Mouse (Mus musculus) myocyte (in vitro differentiated cells): ENCODE data around the gene Polr1a.
"Not testable (repeated sequence)": the region's sequence is repeated elsewhere in the genome, so short reads cannot be mapped to it uniquely, and the experiment has no call there.

Experiments used
- POLR2A ChIP-seq: IDR thresholded peaks from one replicate; pipeline ENCODE4 v1.6.1; 2011; ENCODE audit warnings: low read depth, mild to moderate bottlenecking, control low read depth, moderate library complexity; ENCODE audit not compliant: insufficient read length
- TCF12 ChIP-seq: IDR thresholded peaks from one replicate; pipeline ENCODE4 v1.6.1; 2011; ENCODE audit warnings: mild to moderate bottlenecking, control low read depth; ENCODE audit not compliant: poor library complexity, insufficient read depth, severe bottlenecking

DNA sequence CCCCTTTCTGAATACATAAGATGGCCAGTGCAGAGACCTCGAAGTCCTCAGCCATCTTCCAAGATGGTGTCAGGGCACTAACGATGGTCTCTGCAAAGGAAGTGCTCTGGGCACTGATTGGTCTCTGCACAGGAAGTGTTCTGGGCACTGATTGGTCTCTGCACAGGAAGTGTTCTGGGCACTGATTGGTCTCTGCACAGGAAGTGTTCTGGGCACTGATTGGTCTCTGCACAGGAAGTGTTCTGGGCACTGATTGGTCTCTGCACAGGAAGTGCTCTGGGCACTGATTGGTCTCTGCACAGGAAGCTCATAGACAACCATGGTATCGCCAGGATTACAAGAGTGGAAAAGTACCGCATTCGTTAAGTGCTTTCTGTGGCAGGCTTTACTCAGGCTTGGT lies 16.4 kb downstream of the Polr1a start:
- TF ChIP-seq POLR2A, TCF12: not testable (repeated sequence)
